Mouse (Mus musculus) intestine, postnatal 0 days (tissue): ENCODE data around the gene Fignl1. TPM values are rescaled to one million over a fixed set of nuclear protein-coding genes. Genes with fewer than 3 reads are reported as not detected.

ENCODE experiments used
- ATAC-seq: fragments of 200-750 bp; cut with Nextera tagmentation; 2 replicates; pipeline ENCODE4 v1.8.0; 2017; ENCODE audit warnings: mild to moderate bottlenecking, moderate TSS enrichment, moderate library complexity
- H3K27ac ChIP-seq: fragments of 300-500 bp; sonication (generic); 2 replicates; pipeline ENCODE4 v1.5.1; 2014; ENCODE audit warnings: mild to moderate bottlenecking, low read depth, low read length, moderate library complexity
- H3K27me3 ChIP-seq: fragments of 300-500 bp; sonication (generic); replicated peaks from 2 replicates; pipeline ENCODE4 v1.6.1; 2014; ENCODE audit warnings: low read length, mixed read lengths; ENCODE audit not compliant: control insufficient read depth, insufficient read depth
- H3K36me3 ChIP-seq: fragments of 300-500 bp; sonication (generic); 2 replicates; pipeline ENCODE4 v1.6.1; 2014; ENCODE audit warnings: mild to moderate bottlenecking, moderate library complexity; ENCODE audit not compliant: control insufficient read depth, insufficient read depth
- H3K4me1 ChIP-seq: fragments of 300-500 bp; sonication (generic); replicated peaks from 2 replicates; pipeline ENCODE4 v1.6.1; 2014; ENCODE audit warnings: antibody characterized with exemption, low read length, mixed read lengths; ENCODE audit not compliant: control insufficient read depth, insufficient read depth
- H3K4me2 ChIP-seq: fragments of 300-500 bp; sonication (generic); replicated peaks from 2 replicates; pipeline ENCODE4 v1.6.1; 2014; ENCODE audit warnings: low read depth, mild to moderate bottlenecking, moderate library complexity
- H3K4me3 ChIP-seq: fragments of 300-500 bp; sonication (generic); 2 replicates; pipeline ENCODE4 v1.5.1; 2014; ENCODE audit warnings: low read depth, low read length
- H3K9ac ChIP-seq: fragments of 300-500 bp; sonication (generic); 2 replicates; pipeline ENCODE4 v1.6.1; 2014; ENCODE audit warnings: mild to moderate bottlenecking, low read depth, low read length
- H3K9me3 ChIP-seq: fragments of 300-500 bp; sonication (generic); 2 replicates; pipeline ENCODE4 v1.6.1; 2016; ENCODE audit warnings: mixed run types; ENCODE audit not compliant: control insufficient read depth
- CTCF ChIP-seq: sonication (generic); IDR thresholded peaks from 2 replicates; pipeline ENCODE4 v1.5.1; 2016; ENCODE audit warnings: low read depth, mild to moderate bottlenecking, control low read depth, antibody characterized with exemption, moderate library complexity
- WGBS: fragments of 180-500 bp; shearing (Covaris S2); extraction: QIAGEN DNeasy Blood & Tissue Kit; methylation state at CpG from one replicate; pipeline ENCODE4 v1.1.7; 2014; 5-methylcytosine and 5-hydroxymethylcytosine counted together
- polyA plus RNA-seq: library from polyadenylated mRNA; unstranded; fragments of >200 nt; fragmentation: Nextera tagmentation; extraction: Ambion mirVana; gene quantifications from 2 replicates; pipeline ENCODE4 v1.2.1, GENCODE M21; 2015

Gene Fignl1
- polyA plus RNA-seq, 1 experiment from 2014 or later = 8.1 TPM

- ATAC-seq = peak; percentile 35; the same call in 1 of the 2 replicates
Measured at GRCm38 (mm10) chr11:11824970-11825635, 16.3 kb upstream of the Fignl1 start.

GRCm38 (mm10) chr11:11823980-11824911 lies 15.5 kb upstream of the Fignl1 start:
- H3K27ac ChIP-seq = no peak overlapping the region
- H3K4me2 ChIP-seq = no peak overlapping the region
- no peak for TF ChIP-seq CTCF
- WGBS = 58% methylated on average over 12 of the region's 12 CpGs
- H3K9ac ChIP-seq = no peak overlapping the region
- no peak for ATAC-seq
- no peaks in the 10 kb centered on the region for H3K9me3 ChIP-seq
- H3K27me3 ChIP-seq = no peaks in the 10 kb centered on the region
- H3K4me3 ChIP-seq = no peak overlapping the region
- peaks cover 7% of the 10 kb centered on the region; the same call in 1 of the 2 replicates for H3K4me1 ChIP-seq
- no peaks in the 10 kb centered on the region; the same call in 1 of the 2 replicates for H3K36me3 ChIP-seq

More at GRCm38 (mm10) chr11:11824970-11825635, 16.3 kb upstream of the Fignl1 start:
- H3K9me3 ChIP-seq = no peaks in the 10 kb centered on the region
- H3K4me2 ChIP-seq = no peak overlapping the region
- H3K4me3 ChIP-seq = no peak overlapping the region
- H3K27me3 ChIP-seq = no peaks in the 10 kb centered on the region
- H3K9ac ChIP-seq = no peak overlapping the region
- no peak for TF ChIP-seq CTCF
- WGBS = 75% methylated on average over 3 of the region's 3 CpGs
- no peaks in the 10 kb centered on the region for H3K36me3 ChIP-seq
- H3K4me1 ChIP-seq = peaks cover 7% of the 10 kb centered on the region; the same call in 1 of the 2 replicates
- no peak overlapping the region for H3K27ac ChIP-seq

- 45% methylated on average over 20 of the region's 20 CpGs for WGBS
- no peak overlapping the region for H3K4me2 ChIP-seq
- peak overlapping the region; percentile 68 for H3K27ac ChIP-seq
Measured at GRCm38 (mm10) chr11:11822181-11823095, 13.7 kb upstream of the Fignl1 start.

GRCm38 (mm10) chr11:11821387-11821975 lies 12.7 kb upstream of the Fignl1 start:
- Histone ChIP-seq H3K4me2 (no peak overlapping the region), H3K27me3 (no peaks in the 10 kb centered on the region), H3K4me3 (no peak overlapping the region), H3K9me3 (no peaks in the 10 kb centered on the region), H3K36me3 (no peaks in the 10 kb centered on the region; the same call in 1 of the 2 replicates), H3K9ac (no peak overlapping the region), H3K4me1 (peaks cover 3% of the 10 kb centered on the region; the same call in 1 of the 2 replicates), H3K27ac (peak overlapping the region; percentile 68; the same call in 1 of the 2 replicates)
- no peak for ATAC-seq
- no peak for TF ChIP-seq CTCF
- WGBS = 42% methylated on average over 16 of the region's 16 CpGs

More at GRCm38 (mm10) chr11:11822181-11823095, 13.7 kb upstream of the Fignl1 start:
- TF ChIP-seq CTCF = no peak
- H3K4me1 ChIP-seq = peaks cover 3% of the 10 kb centered on the region; the same call in 1 of the 2 replicates
- no peaks in the 10 kb centered on the region; the same call in 1 of the 2 replicates for H3K36me3 ChIP-seq
- H3K4me3 ChIP-seq = no peak overlapping the region
- no peaks in the 10 kb centered on the region for H3K27me3 ChIP-seq
- H3K9ac ChIP-seq = no peak overlapping the region
- H3K9me3 ChIP-seq = no peaks in the 10 kb centered on the region
- no peak for ATAC-seq

GRCm38 (mm10) chr11:11820737-11821136 lies 12.0 kb upstream of the Fignl1 start:
- no peak overlapping the region for H3K4me2 ChIP-seq
- H3K4me1 ChIP-seq = peaks cover 3% of the 10 kb centered on the region; the same call in 1 of the 2 replicates
- ATAC-seq = no peak
- H3K36me3 ChIP-seq = no peaks in the 10 kb centered on the region; the same call in 1 of the 2 replicates
- WGBS = 60% methylated on average over 3 of the region's 3 CpGs
- no peak overlapping the region for H3K4me3 ChIP-seq
- H3K9me3 ChIP-seq = no peaks in the 10 kb centered on the region
- no peak overlapping the region; the same call in 1 of the 2 replicates for H3K27ac ChIP-seq
- no peak overlapping the region for H3K9ac ChIP-seq
- no peaks in the 10 kb centered on the region for H3K27me3 ChIP-seq
- no peak for TF ChIP-seq CTCF
